Mouse (Mus musculus) spleen, adult 2 months (tissue): Measurements from ENCODE around the gene Osbpl10.

Experiments used
- CTCF ChIP-seq: fragments of 200-500 bp; IDR thresholded peaks from 2 replicates; pipeline ENCODE4 v1.5.1; 2011; ENCODE audit warnings: mild to moderate bottlenecking, inconsistent platforms; ENCODE audit not compliant: insufficient read depth, insufficient read length, insufficient replicate concordance; ENCODE audit errors: extremely low read depth
- POLR2A ChIP-seq: fragments of 200-500 bp; IDR thresholded peaks from 2 replicates; pipeline ENCODE4 v1.6.1; 2011; ENCODE audit warnings: low read depth, low read length, inconsistent platforms

GRCm38 (mm10) chr9:115209737-115210136 is 231.4 kb downstream of the Osbpl10 start:
- no peak for TF ChIP-seq POLR2A
- no peak for TF ChIP-seq CTCF
